Mouse (Mus musculus) ES-Bruce4 (cell line): ENCODE results near the gene Nhlrc3.

Experiments used
- CTCF ChIP-seq: IDR thresholded peaks from one replicate; pipeline ENCODE4 v1.8.1; 2011; ENCODE audit warnings: low read depth, low read length
- EP300 ChIP-seq: IDR thresholded peaks from 2 replicates; pipeline ENCODE4 v1.6.1; 2011; ENCODE audit warnings: low read depth, low read length; ENCODE audit not compliant: insufficient read depth
- POLR2A ChIP-seq: IDR thresholded peaks from one replicate; pipeline ENCODE4 v1.8.1; 2011; ENCODE audit warnings: low read length; ENCODE audit not compliant: insufficient read depth

DNA sequence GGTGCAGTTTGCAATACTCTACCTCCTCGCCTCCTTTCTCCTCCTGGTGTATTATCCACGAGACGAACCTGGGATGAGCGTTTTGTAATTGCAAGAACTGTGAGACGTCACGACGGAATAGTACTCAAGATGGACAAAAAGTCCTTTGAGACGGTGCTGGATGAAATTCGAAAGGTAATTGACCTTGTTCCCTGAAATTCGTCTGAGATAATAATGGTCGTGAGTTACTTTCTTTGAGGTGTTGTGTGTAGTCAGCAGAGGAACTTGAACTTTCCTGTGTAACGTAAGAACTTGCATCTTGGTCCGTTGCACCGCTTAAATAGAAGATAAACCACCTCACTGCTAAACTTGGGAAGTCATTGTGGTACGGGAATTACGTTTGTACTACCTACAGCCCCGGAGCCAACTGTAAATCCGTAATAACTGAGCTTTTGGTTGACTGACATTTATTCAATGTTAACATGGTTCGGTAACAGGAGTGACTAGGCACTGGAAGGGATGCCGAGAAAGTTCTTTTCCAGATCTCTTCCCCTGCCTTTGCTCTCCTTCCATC lies 1.1 kb upstream of the Nhlrc3 start:
- TF ChIP-seq CTCF = no peak
- no peak for TF ChIP-seq POLR2A
- TF ChIP-seq EP300 = no peak
